Mouse (Mus musculus) small intestine, adult 2 months (tissue): ENCODE results near the gene Ctsw.

ENCODE experiments used
- CTCF ChIP-seq: fragments of 200-500 bp; IDR thresholded peaks from 2 replicates; pipeline ENCODE4 v1.5.1; 2012; ENCODE audit warnings: low read depth, mild to moderate bottlenecking, control low read depth, inconsistent platforms, low read length, moderate library complexity, mixed read lengths; ENCODE audit not compliant: insufficient replicate concordance, insufficient read length; ENCODE audit errors: extremely low read depth
- POLR2A ChIP-seq: fragments of 200-500 bp; IDR thresholded peaks from 2 replicates; pipeline ENCODE4 v1.6.1; 2012; ENCODE audit warnings: low read depth, mild to moderate bottlenecking, control low read depth, inconsistent platforms, low read length, moderate library complexity

- no peak for TF ChIP-seq CTCF
- TF ChIP-seq POLR2A: no peak
These were observed 1.3 kb downstream of the Ctsw start for GRCm38 (mm10) chr19:5466916-5467500.
